Mouse (Mus musculus): ENCODE data around the gene Fiz1.

The Fiz1 gene

DNA sequence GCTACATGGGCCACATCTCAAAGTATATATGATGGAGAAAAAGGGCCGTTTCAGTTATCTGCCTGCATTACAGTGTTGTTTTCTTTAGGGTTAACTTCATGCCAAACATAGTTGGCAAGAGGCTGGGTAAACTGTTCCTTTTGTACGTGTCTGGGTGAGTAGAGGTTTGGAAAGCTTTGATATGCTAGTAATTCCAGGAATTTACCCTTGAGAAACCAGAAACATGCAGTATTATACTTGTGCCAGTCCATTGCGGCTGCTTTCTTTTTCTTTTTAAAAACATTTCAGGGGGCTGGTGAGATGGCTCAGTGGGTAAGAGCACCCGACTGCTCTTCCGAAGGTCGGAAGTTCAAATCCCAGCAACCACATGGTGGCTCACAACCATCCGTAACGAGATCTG is 17.6 kb downstream of the Fiz1 start:
- DNase-seq: no peak

GRCm38 (mm10) chr7:4996003-4996895 is 18.2 kb downstream of the Fiz1 start, which contains the start of gene Zfp579:
Gene Zfp579, minus strand, starts transcription at chr7:4996158.
- DNase-seq: peak; percentile 93 to 95

GRCm38 (mm10) chr7:4995268-4996002 is 19.1 kb downstream of the Fiz1 start:
- DNase-seq: no peak

DNA sequence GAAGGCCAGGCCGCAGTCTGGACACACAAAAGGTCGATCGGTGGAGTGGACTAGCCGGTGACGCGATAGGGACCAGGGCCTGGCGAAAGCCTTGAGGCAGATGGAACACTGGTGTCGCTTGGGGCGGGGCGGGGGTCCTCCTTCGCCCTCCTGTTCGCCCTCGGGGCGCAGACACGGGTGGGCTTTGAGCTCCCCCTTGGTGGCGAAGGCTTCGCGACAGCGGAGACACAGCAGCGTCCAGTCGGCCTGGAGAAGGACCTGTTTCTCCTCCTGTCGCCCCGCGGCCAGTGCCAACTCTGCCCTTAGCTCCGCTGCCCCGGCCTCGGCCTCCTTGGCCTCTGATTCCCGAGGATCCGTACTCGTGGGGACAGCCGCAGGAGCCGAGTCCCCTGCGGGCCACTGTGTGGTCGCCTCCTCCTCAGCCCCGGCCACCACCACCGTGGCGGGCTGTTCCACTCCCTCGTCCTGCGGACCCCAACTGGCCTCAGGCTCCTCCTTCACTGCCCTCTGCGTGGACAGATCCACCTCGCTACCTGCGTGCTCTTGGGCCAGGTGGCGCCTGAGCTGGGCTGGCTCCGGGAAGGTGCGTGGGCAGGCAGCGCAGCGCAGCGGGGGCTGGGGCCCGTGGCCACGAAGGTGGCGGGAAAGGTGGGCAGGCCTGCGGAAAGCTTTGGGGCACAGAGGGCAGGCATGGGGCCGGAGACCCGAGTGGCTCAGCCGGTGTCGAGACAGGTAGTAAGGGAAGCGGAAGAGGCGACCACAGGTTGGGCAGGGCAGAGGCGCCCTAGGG is 20.3 kb downstream of the Fiz1 start:
- DNase-seq: peak in 1 of 2 experiments; percentile 41

- DNase-seq: no peak
Observed at GRCm38 (mm10) chr7:4993347-4993998, 21.0 kb downstream of the Fiz1 start.

DNA sequence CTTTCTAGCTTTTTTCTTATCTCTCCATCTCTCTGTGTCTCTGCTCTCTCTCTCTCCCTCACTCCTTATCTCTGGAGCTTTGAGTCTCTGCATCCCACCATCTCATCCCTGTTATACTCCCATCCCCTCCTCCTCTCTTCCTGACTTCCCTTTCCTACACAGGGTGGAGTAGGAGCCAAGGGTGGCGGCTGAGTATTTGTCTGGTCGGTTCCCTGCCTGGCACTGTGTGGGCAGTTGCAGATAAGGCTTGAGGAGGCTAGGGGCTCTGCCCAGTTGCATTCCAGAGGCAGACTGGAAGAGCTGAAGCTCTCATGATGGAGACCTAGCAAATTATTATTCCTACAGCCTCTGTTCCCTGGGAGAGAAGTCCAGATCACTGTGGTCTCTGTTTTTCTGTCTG is 26.2 kb downstream of the Fiz1 start:
- DNase-seq: no peak

- DNase-seq: no peak
Observed at GRCm38 (mm10) chr7:4976832-4977231, 37.7 kb downstream of the Fiz1 start.

DNA sequence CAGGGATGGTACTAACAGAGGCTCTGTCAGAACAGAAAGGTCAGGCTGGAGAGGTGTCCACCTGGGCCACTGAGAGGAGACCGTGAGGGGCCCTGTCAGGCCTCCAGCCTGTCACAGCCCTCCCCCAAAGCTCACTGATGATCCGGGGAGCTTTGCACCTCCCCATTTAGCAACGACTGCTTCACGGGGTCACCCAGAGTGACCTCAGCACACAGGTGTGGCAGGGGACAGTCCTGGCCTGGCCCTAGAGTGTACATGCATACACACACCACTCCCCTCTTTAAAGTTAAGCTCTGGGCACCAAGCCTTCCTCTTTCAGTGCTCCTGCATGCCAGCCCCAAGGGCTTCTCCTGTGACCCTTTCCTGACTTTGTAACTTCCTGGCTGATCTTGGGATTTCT is 39.0 kb downstream of the Fiz1 start:
- DNase-seq: peak in 1 of 2 experiments; percentile 12

GRCm38 (mm10) chr7:4972321-4973047 is 42.0 kb downstream of the Fiz1 start:
- DNase-seq: peak; percentile 13 to 17

- DNase-seq: no peak
Observed at GRCm38 (mm10) chr7:4971710-4972109, 42.8 kb downstream of the Fiz1 start.

GRCm38 (mm10) chr7:4971068-4971467 is 43.4 kb downstream of the Fiz1 start, which contains the start of gene Sbk3:
Gene Sbk3, minus strand, starts transcription at chr7:4971168.
- DNase-seq: no peak

DNA sequence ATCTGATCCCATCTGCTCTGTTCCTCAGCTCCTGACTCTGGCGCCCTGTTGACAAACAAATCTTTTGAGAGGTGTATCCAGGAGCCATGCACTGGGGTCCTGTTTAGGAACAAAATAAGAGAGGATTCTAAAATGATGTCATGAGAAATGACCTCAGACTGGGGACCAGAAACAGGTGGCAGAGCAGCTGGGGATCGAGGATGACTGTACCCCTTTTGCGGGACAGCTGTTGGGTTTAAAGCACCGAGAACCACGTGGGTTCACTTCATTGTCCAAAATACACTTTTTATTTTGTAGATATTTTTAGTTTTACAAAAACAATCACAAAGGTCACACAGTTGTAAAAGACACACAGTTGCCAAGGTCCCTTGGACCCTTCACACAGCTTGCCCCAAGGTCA is 49.5 kb downstream of the Fiz1 start:
- DNase-seq: no peak

DNA sequence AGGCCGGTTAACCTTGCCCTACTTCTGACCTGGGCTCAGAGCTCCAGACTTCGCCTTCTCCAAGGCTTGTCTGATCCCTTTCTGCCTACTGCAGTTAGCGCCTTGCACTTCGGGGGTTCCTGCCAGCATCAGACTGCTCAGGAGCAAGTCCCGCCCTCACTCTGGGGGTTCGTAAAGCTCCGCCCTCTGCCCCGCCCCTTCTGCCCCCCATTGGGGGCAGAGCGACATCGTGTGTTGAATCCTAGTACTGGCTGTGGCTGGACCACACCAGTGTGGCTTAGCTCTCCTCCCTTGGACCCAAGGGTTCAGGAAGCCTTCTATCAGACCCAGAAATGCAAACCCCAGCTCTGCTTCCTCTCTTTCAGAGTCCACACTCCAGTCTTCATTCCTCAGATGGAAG is 50.2 kb downstream of the Fiz1 start, which contains the start of gene Sbk2:
Gene Sbk2, minus strand, starts transcription at position 135 of the 400 bp plus-strand sequence.
- DNase-seq: peak; percentile 85

DNA sequence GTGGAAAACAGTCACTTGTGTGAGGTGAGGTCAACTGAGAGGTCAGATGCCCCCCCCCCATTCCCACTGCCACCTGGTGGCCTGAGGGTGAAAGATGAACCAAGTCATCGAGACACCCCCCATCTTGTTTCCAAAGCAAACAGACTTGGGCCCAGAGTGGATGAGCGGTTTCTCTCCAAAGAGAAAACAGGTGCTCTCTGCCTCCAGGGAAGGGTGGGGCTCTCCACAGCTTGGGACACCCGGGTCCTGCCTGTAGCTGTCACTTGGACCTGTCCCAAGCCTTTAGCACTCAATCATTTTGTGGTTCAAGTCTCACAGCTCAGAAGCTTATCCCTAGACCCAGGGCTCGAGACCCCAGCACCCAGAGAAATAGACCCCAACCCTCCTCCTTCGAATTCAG is 51.0 kb downstream of the Fiz1 start:
- DNase-seq: no peak

DNA sequence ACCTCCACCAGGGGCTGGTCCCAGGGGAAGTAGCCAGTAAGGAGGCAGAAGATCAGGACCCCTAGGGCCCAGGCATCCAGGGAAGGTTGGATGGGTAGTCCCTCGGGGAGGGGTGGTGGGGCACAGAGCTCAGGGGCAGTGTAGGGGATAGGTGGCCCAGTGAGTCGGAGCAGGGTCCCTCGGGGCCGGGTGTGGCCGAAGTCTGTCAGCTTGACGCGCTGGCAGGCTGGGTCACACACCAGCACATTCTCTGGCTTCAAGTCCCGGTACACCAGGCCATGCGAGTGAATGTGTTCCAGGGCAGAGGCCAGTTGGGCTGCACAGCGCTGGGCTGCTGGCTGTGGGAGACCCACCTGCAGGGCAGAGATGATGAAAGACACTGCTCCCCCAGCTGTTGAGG is 57.1 kb downstream of the Fiz1 start:
- no peak for DNase-seq
